Mouse (Mus musculus) kidney, adult 2 months (tissue): ENCODE results near the gene Ptprk. TPM values are rescaled to one million over a fixed set of nuclear protein-coding genes. Genes with fewer than 3 reads are reported as not detected.

Experiments
- DNase-seq: peaks from one replicate; pipeline ENCODE4 v3.0.0; 2021
- H3K27ac ChIP-seq: fragments of 200-500 bp; 2 replicates; pipeline ENCODE4 v1.5.1; 2012; ENCODE audit warnings: low read depth, low read length, control low read depth, inconsistent platforms; ENCODE audit not compliant: insufficient read depth
- H3K27me3 ChIP-seq: fragments of 200-500 bp; replicated peaks from 2 replicates; pipeline ENCODE4 v1.6.1; 2012; ENCODE audit warnings: mild to moderate bottlenecking, moderate library complexity, low read length, inconsistent platforms; ENCODE audit not compliant: control insufficient read depth, insufficient read depth
- H3K36me3 ChIP-seq: fragments of 200-500 bp; 2 replicates; pipeline ENCODE4 v1.6.1; 2012; ENCODE audit warnings: mild to moderate bottlenecking, moderate library complexity, low read length, inconsistent platforms; ENCODE audit not compliant: control insufficient read depth, insufficient read depth
- H3K4me1 ChIP-seq: fragments of 200-500 bp; 2 replicates; pipeline ENCODE4 v1.6.1; 2011; ENCODE audit warnings: low read length; ENCODE audit not compliant: control insufficient read depth, insufficient read depth
- H3K4me3 ChIP-seq: fragments of 200-500 bp; 2 replicates; pipeline ENCODE4 v1.5.1; 2011; ENCODE audit warnings: mild to moderate bottlenecking, low read depth, low read length, control low read depth; ENCODE audit not compliant: insufficient read depth
- CTCF ChIP-seq: fragments of 200-500 bp; conservative IDR thresholded peaks from 2 replicates; pipeline ENCODE4 v1.5.1; 2011; ENCODE audit warnings: low read depth, mild to moderate bottlenecking, control low read depth, low read length, moderate library complexity, mixed read lengths; ENCODE audit not compliant: insufficient read depth, insufficient read length
- POLR2A ChIP-seq: fragments of 200-500 bp; IDR thresholded peaks from one replicate; pipeline ENCODE4 v1.6.1; 2011; ENCODE audit warnings: low read depth, low read length, control low read depth
- WGBS: fragments of 180-500 bp; shearing (Covaris S2); methylation state at CpG from one replicate; pipeline ENCODE4 v1.1.7; 2018; 5-methylcytosine and 5-hydroxymethylcytosine counted together
- polyA plus RNA-seq: library from polyadenylated mRNA; depleted of rRNA; stranded (reverse); fragments of >200 nt; gene quantifications from 2 replicates; pipeline ENCODE4 v1.2.3, GENCODE M21; 2012

Ptprk gene
- polyA plus RNA-seq, 1 experiment, result 50.2 TPM

DNA sequence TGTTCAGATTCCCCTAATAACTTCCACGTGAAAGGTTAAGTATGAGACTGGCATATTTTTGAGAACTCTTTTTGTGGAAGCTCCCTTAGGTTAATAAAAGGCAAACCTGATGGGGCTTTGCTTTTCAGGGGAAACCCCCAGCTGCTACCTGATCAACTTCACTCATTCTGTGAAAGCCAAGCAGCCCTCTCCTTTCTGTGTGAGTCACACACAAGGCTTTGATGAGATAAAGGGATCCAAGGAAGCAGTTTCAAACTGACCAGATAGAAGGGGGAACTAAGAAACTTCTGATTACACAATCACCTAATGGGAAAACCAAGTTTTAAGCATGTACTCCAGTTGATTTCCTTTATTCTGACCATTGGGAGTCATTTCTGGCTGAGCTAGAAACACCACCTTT lies 445.2 kb downstream of the Ptprk start:
- TF ChIP-seq POLR2A, result no peak
- Histone ChIP-seq H3K4me3 (no peak overlapping the region), H3K4me1 (0 out of 2 replicates have a peak, but pooled peaks cover 2% of the 10 kb centered on the region), H3K27ac (no peak overlapping the region), H3K27me3 (no peaks in the 10 kb centered on the region), H3K36me3 (no peaks in the 10 kb centered on the region)
- WGBS, result 85% methylated on average over 1 of the region's 1 CpGs
- DNase-seq, result no peak

DNA sequence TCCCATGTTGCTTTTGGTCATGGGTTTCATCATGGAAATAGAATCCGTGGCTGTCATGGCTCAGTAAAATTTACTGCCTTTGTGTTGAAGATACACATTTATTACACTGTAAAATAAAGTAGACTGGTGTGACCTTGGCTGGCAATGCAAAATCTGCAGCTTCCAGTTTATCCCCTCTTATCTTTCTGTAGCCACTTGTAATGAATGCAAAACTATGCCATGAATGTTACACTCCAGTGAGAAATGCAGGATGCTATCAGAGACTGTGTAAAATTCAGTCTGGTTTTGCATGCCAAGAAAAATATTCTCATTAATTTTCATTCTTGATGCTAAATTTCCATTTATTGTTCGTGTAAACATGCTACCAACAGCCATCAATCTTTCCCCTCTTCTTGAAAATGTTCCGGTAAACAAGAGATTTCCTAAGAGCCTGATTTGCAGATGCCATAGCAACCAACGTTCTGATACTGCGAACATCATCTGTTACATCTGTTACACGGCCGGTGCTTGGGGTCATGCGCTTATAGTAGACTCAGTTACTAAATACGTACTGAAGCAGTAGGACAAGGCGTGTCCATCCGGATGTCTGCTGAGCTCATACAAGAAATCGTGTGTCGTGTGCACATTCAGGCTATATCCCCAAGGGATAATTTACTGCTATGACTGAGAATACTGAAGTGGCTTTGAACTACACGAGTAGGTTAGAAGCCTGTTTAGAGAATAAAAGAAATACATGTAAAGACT lies 449.5 kb downstream of the Ptprk start:
- H3K27ac ChIP-seq, result no peak overlapping the region
- WGBS, result 49% methylated on average over 14 of the region's 14 CpGs

DNA sequence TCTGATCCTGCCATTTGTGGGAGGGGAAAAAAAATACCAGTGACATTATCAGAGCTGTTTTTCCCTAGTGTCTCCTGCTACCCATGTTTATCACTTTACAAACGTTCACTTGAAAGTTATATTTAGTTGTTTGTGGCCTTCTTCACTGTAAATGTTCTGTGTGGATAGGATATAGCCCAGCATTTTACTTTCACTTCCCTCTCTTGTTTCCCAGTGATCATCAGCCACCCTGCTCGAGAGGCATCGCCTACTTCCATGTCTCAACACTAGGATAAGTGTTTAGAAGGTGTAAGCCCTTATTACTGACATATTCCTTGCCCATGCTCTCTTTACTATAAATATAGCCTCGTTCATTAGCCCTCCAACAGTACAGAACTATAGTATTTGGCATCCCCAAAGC lies 466.0 kb downstream of the Ptprk start:
- H3K36me3 ChIP-seq, result no peaks in the 10 kb centered on the region
- no peak overlapping the region for H3K4me3 ChIP-seq
- no peak for DNase-seq
- TF ChIP-seq POLR2A, result no peak
- TF ChIP-seq CTCF, result no peak
- H3K27me3 ChIP-seq, result no peaks in the 10 kb centered on the region
- H3K27ac ChIP-seq, result no peak overlapping the region
- H3K4me1 ChIP-seq, result no peaks in the 10 kb centered on the region
- 83% methylated on average over 4 of the region's 4 CpGs for WGBS

More for the DNA sequence above, 449.5 kb downstream of the Ptprk start:
- Histone ChIP-seq H3K36me3 (no peaks in the 10 kb centered on the region), H3K4me1 (0 out of 2 replicates have a peak, but pooled peaks cover 2% of the 10 kb centered on the region), H3K27me3 (no peaks in the 10 kb centered on the region), H3K4me3 (no peak overlapping the region)
- peak; percentile 28 for DNase-seq
- TF ChIP-seq CTCF (no peak), POLR2A (no peak)

DNA sequence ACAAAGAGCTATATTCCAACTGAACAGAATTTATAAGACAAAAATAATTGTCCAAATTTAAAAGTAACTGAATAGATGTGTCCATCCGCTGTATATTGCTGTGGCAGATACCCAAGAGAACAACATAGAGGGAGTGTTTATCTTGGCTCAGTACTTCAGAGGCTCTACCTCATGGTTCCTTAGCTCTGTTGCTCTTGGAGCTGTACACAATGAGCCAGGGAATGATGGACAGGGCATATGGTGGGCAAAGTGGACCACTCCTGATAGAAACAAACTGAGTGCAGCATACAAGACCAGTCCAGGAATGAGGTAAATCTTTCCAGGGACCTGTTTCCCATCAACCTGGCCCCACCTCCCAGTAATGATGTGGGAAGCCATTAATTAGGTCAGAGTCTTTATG lies 468.1 kb downstream of the Ptprk start:
- no peaks in the 10 kb centered on the region for H3K36me3 ChIP-seq
- no peaks in the 10 kb centered on the region for H3K4me1 ChIP-seq
- 98% methylated on average over 1 of the region's 1 CpGs for WGBS
- no peak for TF ChIP-seq POLR2A
- H3K27ac ChIP-seq, result no peak overlapping the region
- no peaks in the 10 kb centered on the region for H3K27me3 ChIP-seq
- no peak for DNase-seq
- H3K4me3 ChIP-seq, result no peak overlapping the region

DNA sequence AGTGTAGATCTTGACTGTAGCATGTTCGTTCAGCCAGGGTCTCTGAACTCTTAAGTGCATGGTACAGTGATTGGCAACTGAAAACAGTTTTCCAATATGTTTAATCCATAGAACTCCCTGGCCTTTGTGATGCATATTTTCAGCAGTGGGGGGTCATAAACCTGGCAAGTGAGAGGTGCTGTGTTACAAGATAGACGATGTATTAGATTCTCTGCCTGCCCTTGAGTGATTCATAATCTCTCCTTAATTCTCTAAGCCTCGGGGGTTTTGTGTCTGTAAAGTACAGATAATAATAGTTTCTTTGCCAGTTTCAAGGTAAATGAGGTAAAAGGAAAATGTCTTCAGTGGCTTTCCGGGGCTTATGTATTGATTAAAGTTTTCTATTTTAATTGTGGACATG lies 475.9 kb downstream of the Ptprk start:
- Histone ChIP-seq H3K4me1 (no peaks in the 10 kb centered on the region), H3K27me3 (no peaks in the 10 kb centered on the region), H3K27ac (no peak overlapping the region), H3K36me3 (no peaks in the 10 kb centered on the region), H3K4me3 (no peak overlapping the region)
- 58% methylated on average over 4 of the region's 4 CpGs for WGBS
- no peak for TF ChIP-seq CTCF
- no peak for TF ChIP-seq POLR2A
- DNase-seq, result no peak

DNA sequence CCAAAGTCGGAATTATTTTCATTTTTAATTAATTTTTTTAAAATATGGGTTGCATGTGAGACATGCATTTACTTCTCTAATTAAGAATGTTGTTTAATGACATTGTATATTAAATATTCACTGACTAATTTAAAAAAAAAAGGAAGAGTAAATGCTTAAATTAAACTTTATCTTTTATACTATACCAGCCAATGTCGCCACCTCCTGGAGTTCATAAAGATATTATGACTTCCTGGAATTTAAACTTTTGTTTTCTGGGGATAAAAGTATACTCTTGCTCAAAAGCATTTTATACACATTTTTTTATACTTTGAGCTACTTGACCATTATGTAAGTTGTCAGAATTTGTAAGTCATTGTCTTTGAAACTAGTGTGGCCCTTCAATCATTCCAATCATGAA lies 477.4 kb downstream of the Ptprk start:
- H3K4me3 ChIP-seq, result no peak overlapping the region
- TF ChIP-seq POLR2A, result no peak
- TF ChIP-seq CTCF, result no peak
- no peak overlapping the region for H3K27ac ChIP-seq
- no peaks in the 10 kb centered on the region for H3K36me3 ChIP-seq
- 96% methylated on average over 2 of the region's 2 CpGs for WGBS
- no peak for DNase-seq
- H3K4me1 ChIP-seq, result no peaks in the 10 kb centered on the region
- no peaks in the 10 kb centered on the region for H3K27me3 ChIP-seq

DNA sequence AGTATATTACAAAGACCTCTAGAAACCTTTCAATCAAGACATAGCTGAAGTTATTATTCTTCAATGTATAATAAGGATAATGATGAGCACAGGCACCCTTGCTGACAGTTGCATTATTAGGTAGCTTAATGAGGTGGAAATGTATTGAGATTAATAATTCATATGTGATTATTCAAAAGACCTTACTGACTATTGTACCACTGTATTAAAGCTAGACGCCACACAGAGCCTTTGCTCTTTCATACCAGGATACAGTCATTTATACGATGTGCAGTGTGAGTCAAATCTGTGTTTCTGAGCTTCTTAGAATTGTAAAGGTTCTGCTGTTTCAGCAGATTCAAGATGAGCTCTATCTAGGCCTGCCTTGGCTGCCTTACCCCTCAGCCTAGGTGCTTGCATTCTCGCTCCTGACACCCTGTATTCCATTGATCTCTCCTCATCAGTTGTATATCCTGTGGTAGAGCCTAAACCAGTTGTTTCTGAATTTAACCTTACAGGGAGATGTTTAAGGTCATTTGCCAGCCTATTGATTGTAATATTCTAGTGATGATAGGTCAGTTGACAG lies 489.6 kb downstream of the Ptprk start:
- 96% methylated on average over 3 of the region's 3 CpGs for WGBS
- TF ChIP-seq POLR2A, result no peak
- no peak for TF ChIP-seq CTCF

More for the DNA sequence above, 489.6 kb downstream of the Ptprk start:
- H3K27ac ChIP-seq, result no peak overlapping the region
- no peaks in the 10 kb centered on the region for H3K27me3 ChIP-seq
- DNase-seq, result no peak
- no peaks in the 10 kb centered on the region for H3K36me3 ChIP-seq
- no peaks in the 10 kb centered on the region for H3K4me1 ChIP-seq
- no peak overlapping the region for H3K4me3 ChIP-seq
